ENCODE assay signal across 28 mouse cellular contexts in the genomic region with DNA sequence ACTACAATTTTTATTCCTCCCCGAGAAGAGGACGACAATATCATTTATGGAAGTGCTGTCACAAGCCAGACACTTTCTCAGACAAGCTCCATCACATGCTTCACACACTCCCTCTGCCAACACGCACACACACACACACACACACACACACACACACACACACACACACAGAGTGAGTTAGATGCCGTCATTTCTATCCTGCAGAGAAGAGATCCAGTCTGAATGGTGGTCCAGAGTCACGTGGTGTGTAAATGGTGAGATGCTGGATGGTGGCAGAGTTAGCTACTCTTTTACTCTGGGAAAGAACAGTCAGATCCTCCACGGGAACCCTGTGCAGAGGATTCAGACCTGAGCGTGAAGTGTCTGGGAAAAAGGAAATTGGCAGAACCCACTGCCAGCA.
"Had no signal": no experiment of that assay in that cellular context is flagged by ENCODE, and none has a peak within 500 bp of the region (broad histone marks: within the 10 kb centered on the region; RNA-seq: fewer than 3 reads in every experiment).

No protein-coding gene starts in this region.

- H3K27ac ChIP-seq: gastrocnemius, adult 2 months; heart, embryonic 10.5 days; hindbrain, embryonic 10.5 days; hindbrain, embryonic 12.5 days; hindbrain, embryonic 15.5 days; intestine, embryonic 15.5 days; layer of hippocampus, adult 2 months; left cerebral cortex, adult 2 months; limb, embryonic 10.5 days; limb, embryonic 12.5 days; liver, embryonic 13.5 days; liver, embryonic 15.5 days had no signal

- H3K27me3 ChIP-seq: heart, embryonic 12.5 days; hindbrain, embryonic 12.5 days; hindbrain, embryonic 15.5 days; intestine, embryonic 15.5 days; limb, embryonic 12.5 days; liver, embryonic 13.5 days; liver, embryonic 15.5 days had no signal

- ATAC-seq: inflammation-experienced regulatory T-cells, adult 6 months; intestine, embryonic 15.5 days; intestine, postnatal 0 days; liver, postnatal 0 days had no signal

- H3K36me3 ChIP-seq: heart, embryonic 10.5 days; heart, embryonic 12.5 days; hindbrain, embryonic 10.5 days; hindbrain, embryonic 12.5 days; hindbrain, embryonic 15.5 days; intestine, embryonic 15.5 days; limb, embryonic 10.5 days; limb, embryonic 12.5 days; liver, embryonic 13.5 days; liver, embryonic 15.5 days had no signal

- H3K9me3 ChIP-seq: heart, embryonic 10.5 days; hindbrain, embryonic 10.5 days; hindbrain, embryonic 12.5 days; hindbrain, embryonic 15.5 days; intestine, embryonic 15.5 days; limb, embryonic 10.5 days; limb, embryonic 12.5 days; liver, embryonic 15.5 days had no signal

- DNase-seq: gastrocnemius, adult 2 months; gastrocnemius, postnatal 10 days; gastrocnemius, postnatal 25 days; heart, adult 18-20 months; heart, postnatal 10 days; heart, postnatal 4 days; kidney, adult 18-20 months; kidney, adult 8-10 months; kidney, postnatal 10 days; kidney, postnatal 25 days; kidney, postnatal 4 days; liver; liver, embryonic 13.5 days; liver, postnatal 0 days had no signal

- H3K4me1 ChIP-seq: heart, embryonic 10.5 days; heart, embryonic 12.5 days; hindbrain, embryonic 12.5 days; intestine, embryonic 15.5 days; limb, embryonic 10.5 days; limb, embryonic 12.5 days; liver, embryonic 13.5 days; liver, embryonic 15.5 days had no signal

- H3K4me2 ChIP-seq: heart, embryonic 12.5 days; hindbrain, embryonic 12.5 days; hindbrain, embryonic 15.5 days; intestine, embryonic 15.5 days; limb, embryonic 12.5 days; liver, embryonic 11.5 days; liver, embryonic 13.5 days; liver, embryonic 15.5 days had no signal

- H3K9ac ChIP-seq: heart, embryonic 12.5 days; hindbrain, embryonic 12.5 days; hindbrain, embryonic 15.5 days; intestine, embryonic 15.5 days; limb, embryonic 12.5 days; liver, embryonic 13.5 days; liver, embryonic 15.5 days; liver, postnatal 0 days had no signal

- H3K4me3 ChIP-seq: gastrocnemius, adult 2 months; heart, embryonic 10.5 days; heart, embryonic 12.5 days; hindbrain, embryonic 10.5 days; hindbrain, embryonic 12.5 days; hindbrain, embryonic 15.5 days; intestine, embryonic 15.5 days; layer of hippocampus, adult 2 months; left cerebral cortex, adult 2 months; limb, embryonic 10.5 days; limb, embryonic 12.5 days; liver, embryonic 13.5 days; liver, embryonic 15.5 days had no signal
